Mouse (Mus musculus) erythroblast, embryonic 14.5 days (primary cell): ENCODE data around the gene Sap18. TPM values are rescaled to one million over a fixed set of nuclear protein-coding genes. Genes with fewer than 3 reads are reported as not detected.
"Not testable (repeated sequence)": the region's sequence is repeated elsewhere in the genome, so short reads cannot be mapped to it uniquely, and the experiment has no call there.

ENCODE experiments used
- H3K27me3 ChIP-seq: 2 replicates; pipeline ENCODE4 v1.6.1; 2012; ENCODE audit warnings: inconsistent platforms; ENCODE audit not compliant: control insufficient read depth
- H3K36me3 ChIP-seq: 2 replicates; pipeline ENCODE4 v1.6.1; 2012; ENCODE audit warnings: mild to moderate bottlenecking, inconsistent platforms; ENCODE audit not compliant: control insufficient read depth
- H3K4me1 ChIP-seq: 2 replicates; pipeline ENCODE4 v1.6.1; 2012; ENCODE audit warnings: inconsistent platforms; ENCODE audit not compliant: control insufficient read depth
- H3K4me3 ChIP-seq: replicated peaks from 2 replicates; pipeline ENCODE3; 2012; ENCODE audit warnings: moderate library complexity, mild to moderate bottlenecking, inconsistent platforms
- H3K9me3 ChIP-seq: 2 replicates; pipeline ENCODE4 v1.6.1; 2012; ENCODE audit warnings: low read length, inconsistent platforms, mixed read lengths; ENCODE audit not compliant: control insufficient read depth
- GATA1 ChIP-seq: IDR thresholded peaks from 2 replicates; pipeline ENCODE4 v1.6.1; 2012; ENCODE audit warnings: low read length, inconsistent platforms, mixed read lengths
- TAL1 ChIP-seq: IDR thresholded peaks from 3 replicates; pipeline ENCODE4 v1.6.1; 2012; ENCODE audit warnings: low read length, inconsistent platforms, mixed read lengths
- polyA plus RNA-seq: library from polyadenylated mRNA; stranded (reverse); fragments of >175 nt; gene quantifications from 2 replicates; pipeline ENCODE4 v1.2.3, GENCODE M21; 2012

The Sap18 gene
- polyA plus RNA-seq, result 83.5 and 87.7 TPM in 2 replicates

- H3K27me3 ChIP-seq, result 0 out of 2 replicates have a peak, but pooled peaks cover 2% of the 10 kb centered on the region
- H3K9me3 ChIP-seq, result no peaks in the 10 kb centered on the region
- peak within 1 kb of the TSS; percentile 95 for H3K4me3 ChIP-seq
- H3K4me1 ChIP-seq, result peaks cover 34% of the 10 kb centered on the region
- no peak for TF ChIP-seq TAL1
- no peak for TF ChIP-seq GATA1
- H3K36me3 ChIP-seq, result peaks cover 34% of the 10 kb centered on the region
These were observed at the start of gene Sap18 for GRCm38 (mm10) chr14:57797991-57798931. Gene Sap18, plus strand, starts transcription at chr14:57798180.

GRCm38 (mm10) chr14:57749501-57749900, 48.5 kb upstream of the Sap18 start:
- Histone ChIP-seq H3K4me1 (peaks cover 81% of the 10 kb centered on the region), H3K9me3 (no peaks in the 10 kb centered on the region; the same call in 1 of the 2 replicates), H3K4me3 (no peak overlapping the region), H3K27me3 (peaks cover 18% of the 10 kb centered on the region), H3K36me3 (peaks cover 2% of the 10 kb centered on the region; the same call in 1 of the 2 replicates)
- TF ChIP-seq TAL1 (no peak), GATA1 (no peak)

- not testable (repeated sequence) for H3K36me3 ChIP-seq, H3K27me3 ChIP-seq, H3K9me3 ChIP-seq
- H3K4me3 ChIP-seq, result peak overlapping the region; percentile 36
- H3K4me1 ChIP-seq, result peaks cover 85% of the 10 kb centered on the region
These were observed 47.0 kb upstream of the Sap18 start for GRCm38 (mm10) chr14:57751006-57751405.

- peak; percentile 43; the same call in 1 of the 2 replicates for TF ChIP-seq GATA1
- TF ChIP-seq TAL1, result peak; percentile 45; the same call in 1 of the 3 replicates
- peak overlapping the region; percentile 28 for H3K4me3 ChIP-seq
- H3K4me1 ChIP-seq, result peaks cover 90% of the 10 kb centered on the region
- H3K27me3 ChIP-seq, result no peaks in the 10 kb centered on the region
- H3K36me3 ChIP-seq, result peaks cover 9% of the 10 kb centered on the region
- H3K9me3 ChIP-seq, result peaks cover 7% of the 10 kb centered on the region
These were observed 44.5 kb upstream of the Sap18 start for GRCm38 (mm10) chr14:57753351-57753992.

GRCm38 (mm10) chr14:57755661-57756060, 42.3 kb upstream of the Sap18 start:
- Histone ChIP-seq H3K4me3 (no peak overlapping the region), H3K4me1 (peaks cover 72% of the 10 kb centered on the region), H3K27me3 (no peaks in the 10 kb centered on the region), H3K36me3 (peaks cover 9% of the 10 kb centered on the region), H3K9me3 (peaks cover 7% of the 10 kb centered on the region)
- TF ChIP-seq GATA1 (no peak), TAL1 (peak; percentile 40; the same call in 2 of the 3 replicates)

- Histone ChIP-seq H3K4me1 (peaks cover 69% of the 10 kb centered on the region), H3K27me3 (no peaks in the 10 kb centered on the region)
- TF ChIP-seq GATA1 (no peak), TAL1 (no peak)
These were observed 41.9 kb upstream of the Sap18 start for GRCm38 (mm10) chr14:57756094-57756493.

GRCm38 (mm10) chr14:57758237-57758636, 39.7 kb upstream of the Sap18 start, which contains the start of gene Lats2:
Gene Lats2, minus strand, starts transcription at chr14:57758388.
- Histone ChIP-seq H3K4me3 (no peak within 1 kb of the TSS), H3K27me3 (no peaks in the 10 kb centered on the region; the same call in 1 of the 2 replicates), H3K36me3 (peaks cover 6% of the 10 kb centered on the region), H3K4me1 (peaks cover 63% of the 10 kb centered on the region), H3K9me3 (peaks cover 7% of the 10 kb centered on the region)
- TF ChIP-seq GATA1 (no peak), TAL1 (no peak)

More at GRCm38 (mm10) chr14:57756094-57756493, 41.9 kb upstream of the Sap18 start:
- Histone ChIP-seq H3K36me3 (peaks cover 9% of the 10 kb centered on the region), H3K9me3 (peaks cover 7% of the 10 kb centered on the region), H3K4me3 (no peak overlapping the region)

- TF ChIP-seq GATA1 (no peak), TAL1 (no peak)
- peaks cover under 1% of the 10 kb centered on the region for H3K36me3 ChIP-seq
- peaks cover 43% of the 10 kb centered on the region for H3K4me1 ChIP-seq
- H3K4me3 ChIP-seq, result no peak overlapping the region
- H3K9me3 ChIP-seq, result peaks cover 3% of the 10 kb centered on the region
- H3K27me3 ChIP-seq, result peaks cover 3% of the 10 kb centered on the region
These were observed 37.2 kb upstream of the Sap18 start for GRCm38 (mm10) chr14:57760447-57761412.
